Mouse (Mus musculus): ENCODE data around the gene Fam213a.

GRCm38 (mm10) chr14:40966862-40967597, 46.6 kb downstream of the Fam213a start:
- no peak for TF ChIP-seq CTCF (IDR thresholded peaks at IDR 0.05; ENCODE audit: low read depth)
- no peak for TF ChIP-seq EP300 (IDR thresholded peaks at IDR 0.05; ENCODE audit: low read depth)

All from liver, embryonic 14.5 days (tissue).